ENCODE assay signal across 15 mouse cellular contexts in the genomic region with DNA sequence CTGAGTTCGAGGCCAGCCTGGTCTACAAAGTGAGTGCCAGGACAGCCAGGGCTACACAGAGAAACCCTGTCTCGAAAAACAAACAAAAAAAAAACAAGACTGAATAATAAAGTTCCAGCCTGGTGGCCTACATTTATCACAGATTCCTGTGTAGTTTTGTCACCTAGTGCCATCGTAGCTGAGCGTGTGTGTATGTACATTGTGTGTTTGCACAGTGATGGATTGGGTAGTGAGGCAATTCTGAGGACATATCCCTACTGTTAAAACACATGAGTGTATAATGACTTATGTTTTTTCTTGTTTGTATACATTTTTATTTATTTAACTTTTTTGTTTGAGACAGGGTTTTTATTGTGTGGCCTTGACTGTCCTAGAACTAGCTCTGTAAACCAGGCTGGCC.
"Had no signal": no experiment of that assay in that cellular context is flagged by ENCODE, and none has a peak within 500 bp of the region (broad histone marks: within the 10 kb centered on the region; RNA-seq: fewer than 3 reads in every experiment).

No protein-coding gene starts in this region.

- H3K27ac ChIP-seq: neural tube, embryonic 15.5 days; stomach, embryonic 15.5 days; stomach, postnatal 0 days had no signal

- H3K36me3 ChIP-seq: neural tube, embryonic 15.5 days; stomach, embryonic 15.5 days had no signal

- H3K4me3 ChIP-seq: neural tube, embryonic 15.5 days; stomach, embryonic 15.5 days had no signal

- H3K9me3 ChIP-seq: neural tube, embryonic 15.5 days; stomach, embryonic 15.5 days had no signal

- H3K27me3 ChIP-seq: neural tube, embryonic 15.5 days; stomach, embryonic 15.5 days had no signal

- H3K9ac ChIP-seq: neural tube, embryonic 15.5 days; stomach, embryonic 15.5 days had no signal

- H3K4me1 ChIP-seq: neural tube, embryonic 15.5 days; stomach, embryonic 15.5 days had no signal

- H3K4me2 ChIP-seq: neural tube, embryonic 15.5 days; stomach, embryonic 15.5 days had no signal

- DNase-seq: retina, postnatal 1 day; right cerebral cortex, adult 18-20 months; right cerebral cortex, postnatal 14 days; right cerebral cortex, postnatal 25 days; right cerebral cortex, postnatal 4 days; spleen, adult 18-20 months; thymus, adult 18-20 months; thymus, adult 2 months; thymus, postnatal 14 days; thymus, postnatal 25 days; thymus, postnatal 36 days; thymus, postnatal 4 days had no signal
